Mouse (Mus musculus) liver, embryonic 14.5 days (tissue): ENCODE results near the gene Gm11213.

Experiments used
- CTCF ChIP-seq: IDR thresholded peaks from 2 replicates; pipeline ENCODE4 v1.5.1; 2016; ENCODE audit warnings: antibody characterized with exemption, low read depth, control low read depth
- EP300 ChIP-seq: IDR thresholded peaks from 2 replicates; pipeline ENCODE4 v1.6.1; 2016; ENCODE audit warnings: antibody characterized with exemption, low read depth

DNA sequence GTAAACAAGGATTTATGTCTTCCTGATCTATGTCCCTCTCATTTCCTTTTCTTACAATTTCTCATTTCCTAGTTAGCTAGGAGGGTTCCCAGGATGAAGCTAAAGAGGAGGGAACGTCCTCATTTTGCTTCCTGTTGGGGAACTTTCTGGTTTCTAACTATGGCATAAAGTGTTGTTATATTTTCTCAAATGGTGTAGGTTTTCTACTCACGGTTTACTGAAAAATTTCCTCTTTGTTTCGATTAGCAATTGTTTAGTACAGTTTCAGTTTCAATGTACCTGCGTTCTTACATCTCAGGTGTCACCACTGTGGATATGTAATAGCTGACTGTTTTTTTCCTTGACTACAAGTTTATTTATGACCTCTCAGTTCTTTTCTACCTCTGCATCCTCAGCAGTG is 14.5 kb downstream of the Gm11213 start:
- TF ChIP-seq CTCF (no peak), EP300 (no peak)
